ENCODE assay signal across 18 mouse cellular contexts in genomic region chr8:42156588-42156987, GRCm38 (mm10).
"Had no signal": no experiment of that assay in that cellular context is flagged by ENCODE, and none has a peak within 500 bp of the region (broad histone marks: within the 10 kb centered on the region; RNA-seq: fewer than 3 reads in every experiment).

No protein-coding gene starts in this region.

- H3K4me1 ChIP-seq: intestine, embryonic 15.5 days; liver, embryonic 13.5 days; midbrain, embryonic 12.5 days; midbrain, embryonic 15.5 days had no signal

- H3K36me3 ChIP-seq: intestine, embryonic 15.5 days; liver, embryonic 13.5 days; midbrain, embryonic 12.5 days; midbrain, embryonic 15.5 days had no signal

- H3K9me3 ChIP-seq: intestine, embryonic 15.5 days; liver, embryonic 13.5 days; midbrain, embryonic 12.5 days; midbrain, embryonic 15.5 days had no signal

- H3K27me3 ChIP-seq: intestine, embryonic 15.5 days; liver, embryonic 13.5 days; midbrain, embryonic 12.5 days; midbrain, embryonic 15.5 days had no signal

- ATAC-seq: intestine, embryonic 15.5 days; midbrain, embryonic 15.5 days had no signal

- H3K4me2 ChIP-seq: intestine, embryonic 15.5 days; liver, embryonic 13.5 days; midbrain, embryonic 12.5 days; midbrain, embryonic 15.5 days had no signal

- H3K4me3 ChIP-seq: intestine, embryonic 15.5 days; layer of hippocampus, adult 2 months; liver, embryonic 13.5 days; midbrain, embryonic 12.5 days; midbrain, embryonic 15.5 days had no signal

- H3K9ac ChIP-seq: intestine, embryonic 15.5 days; liver, embryonic 13.5 days; midbrain, embryonic 12.5 days; midbrain, embryonic 15.5 days had no signal

- H3K27ac ChIP-seq: intestine, embryonic 15.5 days; layer of hippocampus, adult 2 months; liver, embryonic 13.5 days; midbrain, embryonic 12.5 days; midbrain, embryonic 15.5 days; stomach, postnatal 0 days had no signal

- DNase-seq: kidney, adult 18-20 months; kidney, postnatal 14 days; layer of hippocampus, adult 9-11 months; liver, embryonic 13.5 days; lung, adult 2 months; lung, postnatal 14 days; lung, postnatal 4 days; right cerebral cortex, adult 18-20 months; right cerebral cortex, postnatal 14 days; right cerebral cortex, postnatal 4 days; thymus, adult 2 months; thymus, postnatal 14 days; thymus, postnatal 4 days had no signal
